ENCODE assay signal across 23 mouse cellular contexts in genomic region chr14:32770563-32770962, GRCm38 (mm10). TPM values are rescaled to one million over a fixed set of nuclear protein-coding genes. Genes with fewer than 3 reads are reported as not detected.
"Had no signal": no experiment of that assay in that cellular context is flagged by ENCODE, and none has a peak within 500 bp of the region (broad histone marks: within the 10 kb centered on the region; RNA-seq: fewer than 3 reads in every experiment).

No protein-coding gene starts in this region.

- H3K4me2 ChIP-seq: kidney, embryonic 15.5 days; limb, embryonic 12.5 days; limb, embryonic 15.5 days; liver, embryonic 12.5 days; liver, embryonic 15.5 days; lung, embryonic 15.5 days; midbrain, embryonic 13.5 days; stomach, embryonic 15.5 days had no signal

- DNase-seq: kidney, adult 11 months; kidney, adult 8-10 months; kidney, postnatal 10 days; kidney, postnatal 36 days; left cerebral cortex, postnatal 4 days; lung, adult 18-20 months; lung, postnatal 10 days; lung, postnatal 36 days; retina, postnatal 1 day; right cerebral cortex, postnatal 4 days; thymus, postnatal 25 days had no signal

- H3K27ac ChIP-seq: kidney, embryonic 15.5 days; limb, embryonic 12.5 days; limb, embryonic 15.5 days; liver, embryonic 12.5 days; liver, embryonic 15.5 days; lung, embryonic 15.5 days; midbrain, embryonic 10.5 days; midbrain, embryonic 13.5 days; stomach, embryonic 15.5 days had no signal

- H3K27me3 ChIP-seq: kidney, embryonic 15.5 days; limb, embryonic 15.5 days; liver, embryonic 12.5 days; liver, embryonic 15.5 days; lung, embryonic 15.5 days; midbrain, embryonic 13.5 days; stomach, embryonic 15.5 days had no signal

- H3K36me3 ChIP-seq: kidney, embryonic 15.5 days; limb, embryonic 12.5 days; limb, embryonic 15.5 days; liver, embryonic 12.5 days; liver, embryonic 15.5 days; lung, embryonic 15.5 days; midbrain, embryonic 10.5 days; midbrain, embryonic 13.5 days; stomach, embryonic 15.5 days had no signal

- ATAC-seq: liver, embryonic 12.5 days; midbrain, embryonic 13.5 days; midbrain, embryonic 16.5 days had no signal

- H3K4me3 ChIP-seq: kidney, embryonic 15.5 days; limb, embryonic 12.5 days; limb, embryonic 15.5 days; liver, embryonic 12.5 days; liver, embryonic 15.5 days; lung, embryonic 15.5 days; megakaryocyte, embryonic 14.5 days; midbrain, embryonic 10.5 days; midbrain, embryonic 13.5 days; myocyte; stomach, embryonic 15.5 days had no signal

- H3K9me3 ChIP-seq: kidney, embryonic 15.5 days; limb, embryonic 12.5 days; limb, embryonic 15.5 days; liver, embryonic 12.5 days; liver, embryonic 15.5 days; lung, embryonic 15.5 days; megakaryocyte, embryonic 14.5 days; midbrain, embryonic 10.5 days; midbrain, embryonic 13.5 days; stomach, embryonic 15.5 days had no signal

- H3K9ac ChIP-seq: kidney, embryonic 15.5 days; limb, embryonic 12.5 days; limb, embryonic 15.5 days; liver, embryonic 12.5 days; liver, embryonic 15.5 days; lung, embryonic 15.5 days; midbrain, embryonic 13.5 days; stomach, embryonic 15.5 days had no signal

- H3K4me1 ChIP-seq: kidney, embryonic 15.5 days; limb, embryonic 12.5 days; limb, embryonic 15.5 days; liver, embryonic 12.5 days; liver, embryonic 15.5 days; lung, embryonic 15.5 days; midbrain, embryonic 10.5 days; midbrain, embryonic 13.5 days; stomach, embryonic 15.5 days had no signal

RNA-seq across cellular contexts. Expression of gene Tmem273, which starts 15.2 kb away (rescaled TPM):
- total RNA-seq: left cerebral cortex, postnatal 4 days had no signal
